Mouse (Mus musculus) forebrain, postnatal 0 days (tissue): Measurements from ENCODE around the gene Calhm3. TPM values are rescaled to one million over a fixed set of nuclear protein-coding genes. Genes with fewer than 3 reads are reported as not detected.
A peak's percentile ranks its signal among the peaks of the same experiment; 100 is the strongest.

ENCODE experiments used
- ATAC-seq: fragments of 200-750 bp; cut with Nextera tagmentation; 2 replicates; pipeline ENCODE4 v1.8.0; 2017; ENCODE audit warnings: mild to moderate bottlenecking, moderate library complexity
- DNase-seq: peaks from one replicate; pipeline ENCODE4 v3.0.0-alpha.2; 2015
- H3K27ac ChIP-seq: fragments of 300-500 bp; sonication (generic); 2 replicates; pipeline ENCODE4 v1.5.1; 2014; ENCODE audit warnings: low read depth, mild to moderate bottlenecking, antibody characterized with exemption, low read length, moderate library complexity, mixed read lengths
- H3K27me3 ChIP-seq: fragments of 300-500 bp; sonication (generic); 2 replicates; pipeline ENCODE4 v1.6.1; 2014; ENCODE audit warnings: mild to moderate bottlenecking, low read length, mixed read lengths; ENCODE audit not compliant: insufficient read depth
- H3K36me3 ChIP-seq: fragments of 300-500 bp; sonication (generic); 2 replicates; pipeline ENCODE4 v1.6.1; 2014; ENCODE audit warnings: mild to moderate bottlenecking, moderate library complexity; ENCODE audit not compliant: insufficient read depth
- H3K4me1 ChIP-seq: fragments of 300-500 bp; sonication (generic); 2 replicates; pipeline ENCODE4 v1.6.1; 2014; ENCODE audit warnings: antibody characterized with exemption; ENCODE audit not compliant: insufficient read depth
- H3K4me2 ChIP-seq: fragments of 300-500 bp; sonication (generic); 2 replicates; pipeline ENCODE4 v1.6.1; 2014; ENCODE audit warnings: low read depth, mild to moderate bottlenecking, moderate library complexity
- H3K4me3 ChIP-seq: fragments of 300-500 bp; sonication (generic); 2 replicates; pipeline ENCODE4 v1.5.1; 2014; ENCODE audit warnings: low read depth, low read length, mixed read lengths
- H3K9ac ChIP-seq: fragments of 300-500 bp; sonication (generic); 2 replicates; pipeline ENCODE4 v1.6.1; 2014; ENCODE audit warnings: mild to moderate bottlenecking
- H3K9me3 ChIP-seq: fragments of 300-500 bp; sonication (generic); 2 replicates; pipeline ENCODE4 v1.6.1; 2016; ENCODE audit warnings: low read length
- CTCF ChIP-seq: sonication (generic); IDR thresholded peaks from 2 replicates; pipeline ENCODE4 v1.5.1; 2016; ENCODE audit warnings: antibody characterized with exemption, control low read depth, low read depth
- WGBS: fragments of 180-500 bp; shearing (Covaris S2); extraction: QIAGEN DNeasy Blood & Tissue Kit; methylation state at CpG from one replicate; pipeline ENCODE4 v1.1.7; 2014; 5-methylcytosine and 5-hydroxymethylcytosine counted together
- polyA plus RNA-seq: library from polyadenylated mRNA; unstranded; fragments of >200 nt; fragmentation: Nextera tagmentation; extraction: Ambion mirVana; gene quantifications from 2 replicates; pipeline ENCODE4 v1.2.1, GENCODE M21; 2015
- total RNA-seq: library from RNA; depleted of rRNA; stranded (reverse); fragments of >200 nt; gene quantifications from 2 replicates; pipeline ENCODE4 v1.2.3, GENCODE M21; 2014; rRNA removed

Calhm3 gene
- total and polyA plus RNA-seq, 2 experiments from 2014 or later = 0.19 TPM; not detected in 1

DNA sequence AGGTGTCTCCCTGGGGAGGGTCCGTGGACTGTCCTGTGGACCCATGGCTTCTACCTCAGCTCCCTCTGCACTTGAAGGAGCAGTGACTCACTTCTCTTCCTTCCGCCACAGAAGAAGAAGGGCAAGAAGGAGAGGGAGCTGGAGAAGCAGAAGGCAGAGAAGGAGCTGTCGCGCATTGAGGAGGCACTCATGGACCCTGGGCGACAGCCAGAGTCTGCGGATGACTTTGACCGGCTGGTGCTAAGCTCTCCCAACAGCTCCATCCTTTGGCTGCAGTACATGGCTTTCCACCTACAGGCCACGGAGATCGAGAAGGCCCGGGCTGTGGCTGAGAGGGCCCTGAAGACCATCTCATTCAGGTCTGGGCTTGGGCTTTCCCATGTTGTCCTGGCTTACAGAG, 29.4 kb downstream of the Calhm3 start:
- DNase-seq (no peak), ATAC-seq (no peak)
- Histone ChIP-seq H3K36me3 (peaks cover 81% of the 10 kb centered on the region), H3K9me3 (no peaks in the 10 kb centered on the region), H3K27ac (no peak overlapping the region), H3K4me2 (no peak overlapping the region), H3K4me1 (no peaks in the 10 kb centered on the region), H3K9ac (no peak overlapping the region), H3K4me3 (no peak overlapping the region), H3K27me3 (no peaks in the 10 kb centered on the region)
- 97% methylated on average over 10 of the region's 10 CpGs for WGBS
- no peak for TF ChIP-seq CTCF

DNA sequence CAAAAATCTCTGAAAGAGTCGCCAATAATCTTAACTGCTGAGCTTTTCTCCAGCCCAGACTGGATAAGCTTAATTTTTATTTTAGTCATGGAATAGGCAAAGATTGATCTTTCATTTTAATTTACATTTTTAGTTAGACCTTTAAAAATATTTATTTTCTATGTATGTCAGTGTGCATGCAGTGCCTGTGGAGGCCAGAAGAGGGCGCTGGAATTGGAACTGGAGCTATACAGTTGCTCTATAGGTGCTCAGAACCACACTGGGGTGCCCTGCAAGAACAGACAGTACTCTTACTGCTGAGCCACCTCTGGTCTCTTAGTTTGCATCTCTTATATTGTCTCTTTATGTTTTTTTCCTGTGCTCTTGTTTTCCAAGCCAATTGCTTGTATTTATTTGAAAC, 34.8 kb downstream of the Calhm3 start:
- no peak overlapping the region for H3K27ac ChIP-seq
- peaks cover 55% of the 10 kb centered on the region for H3K36me3 ChIP-seq
- H3K4me1 ChIP-seq = no peaks in the 10 kb centered on the region
- H3K27me3 ChIP-seq = no peaks in the 10 kb centered on the region
- DNase-seq = peak; percentile 62
- no peak overlapping the region for H3K4me3 ChIP-seq
- H3K9ac ChIP-seq = no peak overlapping the region
- TF ChIP-seq CTCF = peak; percentile 68
- no peak for ATAC-seq
- WGBS = 28% methylated on average over 2 of the region's 2 CpGs
- no peak overlapping the region for H3K4me2 ChIP-seq
- H3K9me3 ChIP-seq = no peaks in the 10 kb centered on the region

DNA sequence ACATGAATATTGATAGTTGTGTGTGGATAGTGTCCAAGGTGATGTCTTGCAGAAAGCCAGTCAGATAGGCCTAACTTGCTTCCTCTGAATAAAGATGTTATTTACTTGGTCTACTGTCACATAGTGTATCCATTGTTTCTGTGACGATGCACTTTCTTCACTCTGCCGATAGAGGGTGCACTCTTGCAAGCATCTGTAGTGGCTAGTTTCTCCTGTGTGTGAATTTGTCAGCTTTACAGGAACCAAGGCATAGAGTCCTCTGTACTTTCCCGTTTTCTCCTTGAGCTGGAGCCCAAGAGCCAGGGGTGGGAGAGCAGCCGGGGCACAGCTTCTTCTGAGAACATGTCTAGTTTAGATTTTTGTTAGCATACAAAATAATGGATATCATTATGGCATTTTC, 36.5 kb downstream of the Calhm3 start:
- Histone ChIP-seq H3K27me3 (no peaks in the 10 kb centered on the region), H3K4me3 (no peak overlapping the region), H3K9ac (no peak overlapping the region), H3K4me1 (no peaks in the 10 kb centered on the region), H3K27ac (no peak overlapping the region), H3K9me3 (no peaks in the 10 kb centered on the region), H3K4me2 (no peak overlapping the region), H3K36me3 (peaks cover 55% of the 10 kb centered on the region)
- ATAC-seq = peak; percentile 53
- peak; percentile 62 for DNase-seq
- peak; percentile 89 for TF ChIP-seq CTCF
- WGBS = 37% methylated on average over 4 of the region's 4 CpGs

GRCm38 (mm10) chr19:47118634-47119033, 38.9 kb downstream of the Calhm3 start:
- no peak for TF ChIP-seq CTCF
- DNase-seq = peak; percentile 46

DNA sequence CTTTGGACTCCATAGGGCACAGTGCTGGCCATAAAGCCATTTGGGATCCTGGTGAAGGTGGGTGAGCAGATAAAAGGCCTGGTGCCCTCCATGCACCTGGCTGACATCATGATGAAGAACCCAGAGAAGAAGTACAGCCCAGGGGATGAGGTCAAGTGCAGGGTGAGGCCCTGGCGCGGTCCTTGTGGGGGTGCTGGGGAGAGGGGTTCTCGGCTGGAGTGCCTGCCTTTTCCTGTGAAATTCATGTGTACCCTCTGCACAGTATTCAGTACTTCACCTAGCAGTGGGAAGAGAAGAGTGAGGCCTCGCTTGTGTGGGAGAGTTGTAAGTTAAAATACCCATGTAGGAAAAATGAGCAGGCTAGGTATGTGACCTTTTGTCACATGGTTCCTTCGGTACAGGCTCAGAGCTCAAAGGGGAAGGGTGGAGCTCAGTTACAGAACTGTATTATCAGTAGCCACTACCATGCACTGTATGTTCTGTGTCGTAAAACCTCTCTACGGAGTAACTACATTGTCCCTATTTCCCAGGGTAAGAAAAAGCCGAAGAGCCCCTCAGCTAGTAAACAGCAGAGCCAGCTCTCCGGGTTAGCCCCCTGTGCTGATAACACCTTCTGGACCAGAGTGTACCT, 52.8 kb downstream of the Calhm3 start:
- Histone ChIP-seq H3K27ac (no peak overlapping the region), H3K9me3 (no peaks in the 10 kb centered on the region), H3K4me2 (no peak overlapping the region), H3K4me1 (no peaks in the 10 kb centered on the region), H3K9ac (no peak overlapping the region), H3K36me3 (peaks cover 93% of the 10 kb centered on the region), H3K4me3 (no peak overlapping the region), H3K27me3 (no peaks in the 10 kb centered on the region)
- WGBS = 96% methylated on average over 9 of the region's 9 CpGs
- ATAC-seq = no peak
- DNase-seq = no peak
- TF ChIP-seq CTCF = no peak

More at GRCm38 (mm10) chr19:47118634-47119033, 38.9 kb downstream of the Calhm3 start:
- peaks cover 59% of the 10 kb centered on the region for H3K36me3 ChIP-seq
- ATAC-seq = peak; percentile 66
- no peak overlapping the region; the same call in 1 of the 2 replicates for H3K27ac ChIP-seq
- no peaks in the 10 kb centered on the region for H3K9me3 ChIP-seq
- WGBS = 60% methylated on average over 2 of the region's 2 CpGs
- H3K4me2 ChIP-seq = no peak overlapping the region
- H3K4me1 ChIP-seq = no peaks in the 10 kb centered on the region
- no peak overlapping the region for H3K9ac ChIP-seq
- no peaks in the 10 kb centered on the region for H3K27me3 ChIP-seq
- H3K4me3 ChIP-seq = no peak overlapping the region

Other genes with a start within 250 kb of the Calhm3 start
- gene Ina, start 143.1 kb downstream of the Calhm3 start, total RNA-seq = 115 and 156 TPM in 2 replicates
- 189 and 260 TPM in 2 replicates for gene Ina, start 143.1 kb downstream of the Calhm3 start, polyA plus RNA-seq
- gene Nt5c2, start 142.6 kb downstream of the Calhm3 start, total RNA-seq = 51.8 and 69.5 TPM in 2 replicates
- gene Nt5c2, start 142.6 kb downstream of the Calhm3 start, polyA plus RNA-seq = 74.1 and 80.4 TPM in 2 replicates
- gene Pcgf6, start 106.9 kb downstream of the Calhm3 start, total RNA-seq = 29.9 and 33.3 TPM in 2 replicates
- gene Pcgf6, start 106.9 kb downstream of the Calhm3 start, polyA plus RNA-seq = 13.7 and 20.9 TPM in 2 replicates
- 12.9 and 16.0 TPM in 2 replicates for gene Taf5, start 90.0 kb downstream of the Calhm3 start, total RNA-seq
- gene Taf5, start 90.0 kb downstream of the Calhm3 start, polyA plus RNA-seq = 3.0 and 3.6 TPM in 2 replicates
- gene Usmg5, start 67.1 kb downstream of the Calhm3 start, total RNA-seq = 734 and 873 TPM in 2 replicates
- 1,990 and 2,687 TPM in 2 replicates for gene Usmg5, start 67.1 kb downstream of the Calhm3 start, polyA plus RNA-seq
- 12.5 and 17.2 TPM in 2 replicates for gene Pdcd11, start 67.0 kb downstream of the Calhm3 start, total RNA-seq
- 3.1 and 3.8 TPM in 2 replicates for gene Pdcd11, start 67.0 kb downstream of the Calhm3 start, polyA plus RNA-seq
- gene Calhm2, start 19.5 kb downstream of the Calhm3 start, total RNA-seq = 1.1 and 2.9 TPM in 2 replicates
- gene Calhm2, start 19.5 kb downstream of the Calhm3 start, polyA plus RNA-seq = 0.62 and 0.80 TPM in 2 replicates
- gene Calhm1, start 13.5 kb downstream of the Calhm3 start, total RNA-seq = not detected in 2 replicates
- not detected in 2 replicates for gene Calhm1, start 13.5 kb downstream of the Calhm3 start, polyA plus RNA-seq
- 51.5 and 52.1 TPM in 2 replicates for gene Neurl1a, start 21.1 kb upstream of the Calhm3 start, total RNA-seq
- gene Neurl1a, start 21.1 kb upstream of the Calhm3 start, polyA plus RNA-seq = 11.6 and 15.7 TPM in 2 replicates